Mouse (Mus musculus) left cerebral cortex, adult 8-10 months (tissue): ENCODE measurements around the gene Vstm4. TPM values are rescaled to one million over a fixed set of nuclear protein-coding genes. Genes with fewer than 3 reads are reported as not detected.

Source experiments
- DNase-seq, 2 experiments: peaks; one replicate each; pipeline ENCODE4 v3.0.0; 2022; ENCODE audit warnings: low spot score in 2 of 2
- total RNA-seq, 4 experiments: library from RNA; stranded (reverse); gene quantifications; 2 replicates each; pipeline ENCODE4 v1.2.4; 2022

Vstm4 gene
- total RNA-seq: 1 to 10 TPM; 2.9 to 4.2 (median 3.2) TPM

- peak in 1 of 2 experiments; percentile 15 for DNase-seq
These were observed at the start of gene Vstm4 for GRCm38 (mm10) chr14:32856681-32857328. TSS of gene Vstm4 (plus strand) at chr14:32856756.

- DNase-seq: no peak
These were observed 46.4 kb upstream of the Vstm4 start for GRCm38 (mm10) chr14:32810111-32810510.

GRCm38 (mm10) chr14:32812429-32812828, 44.1 kb upstream of the Vstm4 start:
- DNase-seq: no peak

GRCm38 (mm10) chr14:32814961-32815360, 41.6 kb upstream of the Vstm4 start:
- DNase-seq: no peak

GRCm38 (mm10) chr14:32816533-32816932, 40.0 kb upstream of the Vstm4 start:
- no peak for DNase-seq

GRCm38 (mm10) chr14:32817258-32817657, 39.3 kb upstream of the Vstm4 start:
- DNase-seq: no peak

GRCm38 (mm10) chr14:32819297-32819696, 37.3 kb upstream of the Vstm4 start:
- DNase-seq: no peak

GRCm38 (mm10) chr14:32822812-32823211, 33.7 kb upstream of the Vstm4 start:
- no peak for DNase-seq

GRCm38 (mm10) chr14:32823861-32824260, 32.7 kb upstream of the Vstm4 start:
- no peak for DNase-seq

- no peak for DNase-seq
These were observed 32.0 kb upstream of the Vstm4 start for GRCm38 (mm10) chr14:32824267-32825150.

GRCm38 (mm10) chr14:32825426-32826032, 31.0 kb upstream of the Vstm4 start:
- no peak for DNase-seq

GRCm38 (mm10) chr14:32827165-32827564, 29.4 kb upstream of the Vstm4 start:
- no peak for DNase-seq

GRCm38 (mm10) chr14:32827994-32828650, 28.4 kb upstream of the Vstm4 start:
- DNase-seq: peak in 1 of 2 experiments; percentile 33

- DNase-seq: no peak
These were observed 22.7 kb upstream of the Vstm4 start, which contains the start of gene Fam170b for GRCm38 (mm10) chr14:32833847-32834246. TSS of gene Fam170b (plus strand) at chr14:32833962.

- no peak for DNase-seq
These were observed 21.4 kb upstream of the Vstm4 start for GRCm38 (mm10) chr14:32835181-32835580.

GRCm38 (mm10) chr14:32835596-32835995, 21.0 kb upstream of the Vstm4 start:
- DNase-seq: no peak

- no peak for DNase-seq
These were observed 20.4 kb upstream of the Vstm4 start for GRCm38 (mm10) chr14:32836191-32836590.

- DNase-seq: no peak
These were observed 14.5 kb upstream of the Vstm4 start for GRCm38 (mm10) chr14:32842052-32842451.

- DNase-seq: no peak
These were observed 2.5 kb upstream of the Vstm4 start for GRCm38 (mm10) chr14:32854059-32854458.

GRCm38 (mm10) chr14:32856246-32856645, 310 bp upstream of the Vstm4 start:
- no peak for DNase-seq

- DNase-seq: no peak
These were observed 1.8 kb downstream of the Vstm4 start for GRCm38 (mm10) chr14:32858361-32858760.
